Mouse (Mus musculus) c-Kit-positive CD71-positive TER-119-positive erythroid progenitor cells, embryonic 14.5 days (primary cell): Measurements from ENCODE around the gene Abcg4.

Experiments
- DNase-seq: peaks from one replicate; pipeline ENCODE4 v3.0.0-alpha.2; 2013; ENCODE audit warnings: low spot score

Gene Abcg4

DNA sequence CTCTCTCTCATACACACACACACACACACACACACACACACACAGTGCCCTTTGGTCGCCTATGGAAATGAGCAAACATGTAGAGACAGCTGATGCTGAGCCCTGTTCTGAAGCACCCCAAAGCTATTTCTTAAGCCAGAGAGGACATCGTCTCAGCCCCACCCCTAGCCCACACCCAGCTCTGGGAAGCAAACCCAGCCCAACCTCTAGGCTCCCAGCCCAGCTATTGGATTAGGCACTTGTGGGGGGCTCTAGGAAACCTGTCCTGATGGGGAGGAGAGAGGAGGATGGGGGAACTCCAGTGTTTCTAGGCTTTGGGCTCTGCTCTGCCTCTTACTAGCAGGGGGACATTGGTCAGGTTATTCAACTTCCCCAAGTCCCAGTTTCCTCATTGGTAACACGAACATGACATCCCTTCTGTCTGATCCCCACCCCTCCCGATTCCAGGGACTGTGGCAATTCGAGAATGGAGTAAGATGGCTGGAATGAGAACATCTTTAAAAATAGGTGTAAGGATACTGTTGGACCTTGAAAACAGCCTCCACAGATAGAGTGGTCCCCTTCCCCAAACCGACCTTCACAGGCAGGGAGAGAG, 2.1 kb downstream of the Abcg4 start:
- peak; percentile 53 for DNase-seq

DNA sequence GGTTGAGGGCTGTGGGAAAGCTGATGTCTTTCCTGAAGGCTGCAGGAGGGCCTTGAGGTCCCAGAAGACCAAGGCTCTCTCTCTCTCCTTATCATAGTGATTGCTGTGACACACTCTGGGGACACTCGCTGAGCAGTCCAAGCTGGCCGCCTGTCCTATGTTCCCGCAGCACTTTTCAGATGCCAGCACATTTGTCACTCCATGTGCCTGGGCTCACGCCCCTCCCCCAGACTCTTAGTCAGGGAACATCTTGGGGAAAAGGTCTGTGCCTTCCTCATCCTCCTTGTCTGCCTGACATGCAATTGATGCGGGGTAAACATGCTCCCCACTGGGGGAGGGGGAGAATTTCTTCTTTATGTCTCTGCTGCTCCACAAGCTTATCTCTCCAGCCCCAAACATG, 5.2 kb downstream of the Abcg4 start:
- DNase-seq = no peak

- DNase-seq = no peak
Measured at GRCm38 (mm10) chr9:44269973-44270372, 18.4 kb downstream of the Abcg4 start.

GRCm38 (mm10) chr9:44269077-44269476, 19.3 kb downstream of the Abcg4 start:
- peak; percentile 60 for DNase-seq

- peak; percentile 64 for DNase-seq
Measured at GRCm38 (mm10) chr9:44268432-44268831, 20.0 kb downstream of the Abcg4 start, which contains the start of gene Nlrx1. TSS of gene Nlrx1 (minus strand) at chr9:44268599.

GRCm38 (mm10) chr9:44268027-44268360, 20.4 kb downstream of the Abcg4 start:
- DNase-seq = peak; percentile 83

- no peak for DNase-seq
Measured at GRCm38 (mm10) chr9:44267319-44268026, 20.9 kb downstream of the Abcg4 start.

DNA sequence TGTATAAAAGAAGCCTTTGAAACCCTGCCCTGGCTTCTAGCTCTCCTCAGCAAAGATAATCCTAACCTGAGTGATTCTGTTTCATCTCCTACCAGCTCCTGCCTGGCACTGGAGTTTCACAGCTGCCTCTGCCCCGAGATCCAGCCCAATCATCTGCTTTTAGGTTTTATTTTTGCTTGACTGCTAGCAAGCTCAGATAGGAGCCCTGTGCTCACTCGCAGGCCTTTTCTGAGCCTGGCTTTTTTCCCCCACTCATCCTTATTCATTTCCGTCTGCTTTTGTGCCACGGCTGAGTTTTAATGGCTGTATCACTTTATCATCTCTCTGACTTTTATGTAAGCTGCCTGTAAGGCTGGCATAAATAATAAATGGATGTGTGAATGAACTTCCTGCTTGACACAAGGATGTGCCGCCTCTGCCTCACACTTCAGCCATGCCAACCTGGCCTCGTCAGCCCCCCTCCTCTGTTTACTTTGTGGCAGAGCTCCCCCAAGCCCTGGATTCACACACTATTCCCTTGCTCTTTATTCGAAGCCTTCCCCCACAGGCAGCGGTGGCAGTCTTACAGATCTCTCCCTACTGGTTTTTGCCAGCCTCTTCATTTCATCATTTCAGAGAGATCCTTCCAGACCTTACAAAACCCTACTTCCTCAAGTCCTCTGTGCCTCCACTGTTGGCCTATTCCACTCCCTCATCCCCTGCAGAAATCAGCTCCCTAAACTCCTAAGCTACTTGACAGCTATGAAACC, 21.8 kb downstream of the Abcg4 start:
- DNase-seq = no peak

DNA sequence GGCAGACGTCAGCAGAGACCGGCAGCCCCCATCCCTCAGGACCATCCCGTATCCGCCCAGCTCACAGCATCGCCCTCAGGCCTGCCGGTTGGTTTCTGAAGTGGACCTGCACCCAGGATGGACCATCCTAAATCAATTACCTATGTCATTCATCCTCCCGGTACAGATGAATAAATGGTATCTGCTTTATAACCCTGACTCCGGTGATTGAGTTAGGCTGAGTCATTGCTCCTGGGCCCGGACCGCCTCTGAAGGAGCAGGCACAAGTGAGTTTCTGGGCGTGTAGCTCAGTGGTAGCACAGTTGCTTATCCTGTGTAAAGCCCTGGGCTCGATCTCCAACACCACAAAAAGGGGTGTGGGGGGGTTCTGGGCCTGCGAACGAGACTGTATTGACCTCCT, 27.0 kb downstream of the Abcg4 start:
- DNase-seq = no peak

GRCm38 (mm10) chr9:44259014-44259413, 29.4 kb downstream of the Abcg4 start:
- no peak for DNase-seq

GRCm38 (mm10) chr9:44256213-44256612, 32.2 kb downstream of the Abcg4 start:
- DNase-seq = no peak

DNA sequence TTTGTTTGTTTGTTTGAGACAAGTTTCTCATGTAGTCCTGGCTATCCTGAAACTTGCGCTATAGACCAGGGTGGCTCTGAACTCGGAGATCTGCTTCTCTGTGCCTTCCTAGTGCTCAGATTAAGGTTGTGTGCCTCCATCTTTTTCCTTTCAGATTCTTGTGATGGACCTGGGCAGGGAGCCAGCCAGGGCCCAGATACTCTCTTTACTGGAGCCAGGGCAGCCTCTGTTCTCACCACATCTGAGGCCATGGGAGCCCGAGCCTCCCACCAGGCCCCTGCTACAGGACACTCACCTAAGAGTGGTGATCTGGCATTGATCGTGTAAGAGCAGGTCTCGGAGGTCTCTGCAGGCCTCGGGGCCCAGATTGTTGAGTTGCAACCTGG, 33.3 kb downstream of the Abcg4 start:
- DNase-seq = no peak

- DNase-seq = no peak
Measured at GRCm38 (mm10) chr9:44254508-44255135, 33.8 kb downstream of the Abcg4 start.

DNA sequence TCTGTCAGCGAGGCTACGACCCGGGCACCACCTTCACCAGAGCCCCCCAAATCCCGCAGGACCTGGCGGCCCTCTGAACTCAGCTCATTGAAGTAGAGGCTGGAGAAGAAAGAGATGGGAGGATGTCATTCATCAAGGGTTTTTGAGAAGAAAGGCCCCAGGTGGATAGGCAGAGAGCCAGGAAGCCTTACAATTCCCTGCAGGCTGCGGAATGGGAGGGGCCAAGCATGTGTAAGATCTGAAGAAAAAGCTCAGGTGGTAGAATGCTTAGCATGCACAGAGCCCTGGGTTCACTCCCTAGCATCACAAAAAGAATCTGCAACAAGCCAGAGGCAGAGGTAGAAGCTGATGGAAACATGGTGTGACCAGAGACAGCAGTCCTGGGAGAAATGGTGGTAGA, 35.0 kb downstream of the Abcg4 start:
- DNase-seq = no peak

- no peak for DNase-seq
Measured at GRCm38 (mm10) chr9:44251314-44251713, 37.1 kb downstream of the Abcg4 start, which contains the start of gene Pdzd3. TSS of gene Pdzd3 (minus strand) at chr9:44251471.

DNA sequence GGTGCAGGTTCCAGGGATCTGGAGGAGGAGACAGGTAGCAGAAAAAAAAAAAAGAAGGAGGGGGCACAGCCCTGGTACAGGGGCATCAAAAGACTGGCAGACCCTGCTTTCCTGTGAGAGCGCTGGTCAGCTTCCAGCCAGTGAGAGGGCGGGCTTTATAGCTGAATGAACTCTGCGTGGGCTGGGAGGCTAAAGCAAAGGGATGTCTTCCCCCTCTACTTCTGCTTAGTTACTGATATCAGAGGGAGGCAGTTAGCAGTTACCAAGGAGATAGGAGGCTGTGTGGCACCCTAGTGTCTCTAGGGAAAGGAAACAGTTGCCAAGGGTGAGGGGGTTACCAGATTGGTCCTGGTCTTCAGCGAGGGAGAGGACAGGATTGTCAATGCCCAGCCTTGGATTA, 38.0 kb downstream of the Abcg4 start:
- DNase-seq = no peak

DNA sequence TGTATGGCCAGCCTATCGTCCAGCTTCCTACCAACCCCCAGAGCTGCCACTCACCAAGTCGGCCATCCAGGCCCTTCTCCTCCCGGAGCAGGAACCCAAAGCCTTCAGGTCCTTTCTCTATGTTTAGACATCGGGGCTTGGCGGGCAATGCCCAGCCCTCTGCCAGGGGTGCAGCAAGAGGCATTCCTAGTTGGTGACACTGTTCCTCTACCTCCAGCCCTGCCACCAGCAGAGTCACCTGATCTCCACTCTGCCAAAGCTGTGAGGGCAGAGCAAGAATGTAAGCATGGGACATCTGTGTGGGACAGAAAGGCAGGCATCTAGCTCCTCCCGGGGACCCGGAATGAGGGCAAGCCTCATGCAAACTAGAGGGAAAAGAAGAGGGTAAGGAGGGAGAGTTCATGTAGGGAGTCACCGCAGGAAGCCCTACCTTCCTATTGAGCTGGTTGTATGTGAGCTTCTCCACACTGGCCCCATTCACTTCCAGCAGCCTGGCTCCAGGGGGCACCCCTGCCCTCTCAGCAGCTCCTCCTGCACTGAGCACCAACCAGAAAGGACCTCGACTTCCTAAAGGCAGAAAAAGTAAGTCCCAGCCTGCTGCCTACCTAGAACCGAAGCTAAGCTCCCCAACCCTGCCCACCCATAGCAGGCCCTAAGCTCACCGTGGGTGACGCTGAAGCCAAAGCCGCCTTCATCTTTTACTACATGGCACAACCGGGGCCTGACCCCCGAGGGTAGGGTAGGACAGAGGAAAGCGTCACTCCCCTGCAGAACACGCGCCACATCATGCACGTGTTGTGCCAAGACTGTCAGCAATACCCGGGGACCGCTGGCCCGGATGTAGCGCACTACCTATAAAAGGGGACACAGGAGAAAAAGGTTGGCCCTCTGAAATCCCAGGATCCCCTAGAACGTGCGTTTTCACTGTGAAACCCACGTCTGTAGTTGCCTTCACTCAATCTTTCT, 39.0 kb downstream of the Abcg4 start:
- peak; percentile 39 for DNase-seq

GRCm38 (mm10) chr9:44247907-44248306, 40.5 kb downstream of the Abcg4 start:
- no peak for DNase-seq

GRCm38 (mm10) chr9:44243621-44244020, 44.8 kb downstream of the Abcg4 start:
- no peak for DNase-seq

- no peak for DNase-seq
Measured at GRCm38 (mm10) chr9:44241418-44241817, 47.0 kb downstream of the Abcg4 start.

DNA sequence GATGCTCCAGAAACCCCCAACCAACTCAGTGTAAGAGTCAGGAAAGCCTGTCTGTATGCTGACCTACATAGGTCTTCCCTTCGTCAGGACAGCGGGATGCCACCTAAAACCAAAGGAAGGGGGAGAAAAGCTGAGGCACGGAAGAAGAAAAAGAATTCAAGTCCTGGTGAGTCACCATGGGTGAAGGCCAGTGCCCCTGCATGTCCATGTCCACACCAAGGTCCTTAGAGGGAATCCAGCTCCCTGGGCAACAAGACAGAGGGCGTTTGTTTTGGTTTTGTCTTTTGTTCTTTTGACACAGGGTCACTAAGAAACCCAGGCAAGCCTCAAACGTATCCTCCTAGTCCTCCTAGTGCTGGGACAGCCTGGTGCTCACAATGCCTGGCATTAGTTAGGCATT, 47.5 kb downstream of the Abcg4 start:
- DNase-seq = no peak

DNA sequence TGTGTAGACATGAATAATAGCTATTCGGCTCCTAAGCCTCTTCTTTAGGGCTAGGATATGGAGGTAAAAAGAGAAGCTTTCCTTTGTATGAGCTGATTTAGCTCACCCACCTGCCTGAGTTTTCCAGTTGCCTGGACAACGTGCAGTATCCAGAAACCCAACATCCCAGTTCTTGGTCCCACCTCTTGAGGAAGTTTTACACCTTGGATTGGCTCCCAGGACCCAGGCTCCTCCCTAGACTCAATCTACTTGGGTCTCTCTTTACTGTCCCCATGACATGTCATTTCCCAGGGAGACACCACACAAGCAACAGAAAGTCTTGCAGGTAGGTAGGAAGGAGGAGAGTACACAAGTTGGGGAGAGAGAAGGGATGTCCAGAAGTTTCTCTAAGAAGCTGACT, 48.0 kb downstream of the Abcg4 start, which contains the start of gene Ccdc153:
Ccdc153 (plus strand) TSS at position 278 of the 400 bp plus-strand sequence.
- no peak for DNase-seq
